In the genomic region with DNA sequence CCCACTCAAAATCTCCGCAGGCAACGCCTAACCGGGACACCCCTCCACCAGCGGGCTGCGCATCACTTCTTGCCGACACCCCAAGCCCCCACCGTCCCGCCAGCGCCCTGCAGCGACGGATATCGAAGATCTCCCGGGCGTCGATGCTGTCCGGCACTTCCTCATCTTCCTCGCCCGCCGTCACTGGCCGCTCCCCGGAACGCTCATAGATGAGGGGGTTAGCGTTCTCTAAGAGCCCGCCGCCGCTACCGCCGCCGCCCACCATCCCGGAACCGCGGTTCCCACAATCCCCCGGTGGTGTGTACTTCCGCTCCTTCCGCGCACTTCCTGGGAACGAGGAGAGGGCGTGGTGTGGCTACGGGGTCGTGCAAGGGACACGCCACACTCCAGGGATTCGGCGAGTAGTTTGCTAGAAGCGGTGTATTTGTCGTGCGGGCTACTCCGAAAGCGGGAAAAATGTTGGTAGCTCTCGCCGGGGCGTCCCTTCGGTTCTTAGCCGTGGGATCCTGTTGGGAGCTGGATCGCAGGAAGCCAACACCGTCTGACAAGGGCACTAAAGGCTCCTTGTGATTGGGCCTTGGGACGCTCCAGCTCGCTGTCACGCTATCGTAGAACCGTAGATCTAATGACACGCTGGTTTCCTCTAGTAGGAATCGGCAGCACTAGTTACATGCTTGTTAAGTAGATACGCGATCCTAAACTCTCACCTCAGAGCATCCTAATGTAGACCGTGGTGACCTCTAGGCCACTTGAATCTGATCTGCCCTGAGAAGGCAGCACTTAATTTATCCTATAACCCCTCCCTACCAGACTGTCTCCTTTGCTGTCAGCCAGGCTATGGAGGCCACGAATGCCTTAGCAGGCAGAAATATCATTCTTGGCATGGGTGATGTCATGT, we compare ENCODE assay signal across 1 mouse cellular context.
TF ChIP-seq lines count a peak whose summit lies in the region.

Gene Ciao2b, minus strand, starts transcription at position 540 of the 898 bp plus-strand sequence.

TF ChIP-seq in MEL, 35 proteins besides CTCF, POLR2A, EP300 and RAD21 (continued from another document):
- TF ChIP-seq POLR2AphosphoS2 (IDR thresholded peaks at IDR 0.05; ENCODE audit: low read length) (peak; percentile 77; the same call in 1 of the 2 replicates), TCF12 (IDR thresholded peaks at IDR 0.05; ENCODE audit: low read depth, low read length) (no peak), USF1 (IDR thresholded peaks at IDR 0.05; ENCODE audit: low read depth, low read length) (0 out of 2 replicates have a peak, but pooled peaks have one; percentile 15)
TF ChIP-seq in MEL: peak in this region for 15.
